Mouse (Mus musculus): Measurements from ENCODE around the gene Oprm1.

DNA sequence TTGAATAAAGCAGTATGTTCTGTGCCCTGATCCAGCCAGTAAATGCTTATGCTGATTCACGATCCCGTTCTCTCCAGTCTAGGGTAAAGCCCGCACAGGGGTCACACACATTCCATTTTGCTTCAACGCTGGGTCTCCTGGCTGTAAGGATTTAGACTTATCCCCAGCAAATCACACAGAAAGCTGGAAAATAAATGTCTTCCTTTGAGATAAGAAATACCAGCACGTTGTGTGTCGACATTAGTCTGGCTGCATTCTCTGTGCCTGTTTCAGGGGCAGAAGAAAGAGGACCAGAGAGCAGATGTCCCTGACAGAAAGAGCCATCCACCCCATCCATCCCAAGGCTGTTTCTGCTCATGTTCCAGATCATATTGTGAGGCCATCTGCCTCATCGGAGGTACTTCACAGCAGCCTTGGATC lies 319.1 kb downstream of the Oprm1 start:
- TF ChIP-seq CTCF (IDR thresholded peaks at IDR 0.05; ENCODE audit: low read depth, low read length) = no peak
- no peak for TF ChIP-seq POLR2AphosphoS5 (IDR thresholded peaks at IDR 0.05; ENCODE audit: insufficient replicate concordance, low read depth, low read length)
- TF ChIP-seq GATA1 (IDR thresholded peaks at IDR 0.05; ENCODE audit: borderline replicate concordance, low read length) = no peak

All from G1E (cell line).